Comparison of ENCODE assay signal across 12 mouse cellular contexts in genomic region chr14:46144707-46145106, GRCm38 (mm10).
DNase-seq lines count a peak whose midpoint lies in the region; ATAC-seq and TF ChIP-seq lines count a peak whose summit lies in the region.
"Had no signal": no experiment of that assay in that cellular context is flagged by ENCODE, and none has a peak within 500 bp of the region (broad histone marks: within the 10 kb centered on the region; RNA-seq: fewer than 3 reads in every experiment).

No protein-coding gene starts in this region.

- 0 out of 2 replicates have a peak, but pooled peaks cover 2% of the 10 kb centered on the region for H3K9me3 ChIP-seq in heart, embryonic 13.5 days
- H3K9me3 ChIP-seq: stomach, embryonic 15.5 days had no signal

- no peak overlapping the region for H3ac ChIP-seq in myocyte (ENCODE audit: control insufficient read depth, insufficient read length)

- H3K4me2 ChIP-seq in heart, embryonic 13.5 days, result peak overlapping the region; percentile 48
- H3K4me2 ChIP-seq in myocyte (ENCODE audit: low read depth), result peak overlapping the region; percentile 49
- H3K4me2 ChIP-seq: stomach, embryonic 15.5 days had no signal

- TF ChIP-seq POLR2A in myocyte (IDR thresholded peaks at IDR 0.05; ENCODE audit: insufficient read length, low read depth), result no peak

- H3K27ac ChIP-seq in heart, embryonic 13.5 days (replicated peaks), result peak overlapping the region; percentile 40
- H3K27ac ChIP-seq: macrophage; stomach, embryonic 15.5 days had no signal

- no peak overlapping the region for H3K9ac ChIP-seq in heart, embryonic 13.5 days
- H3K9ac ChIP-seq: stomach, embryonic 15.5 days had no signal

- peaks cover 22% of the 10 kb centered on the region for H3K4me1 ChIP-seq in heart, embryonic 13.5 days
- H3K4me1 ChIP-seq: stomach, embryonic 15.5 days had no signal

- no peak for ATAC-seq in heart, embryonic 13.5 days (ENCODE audit: extremely low read depth, insufficient number of reproducible peaks, low FRiP score, low TSS enrichment)
- no peak for ATAC-seq in cerebellum, adult (ENCODE audit: insufficient number of reproducible peaks, low FRiP score, low TSS enrichment)

- no peaks in the 10 kb centered on the region for H3K36me3 ChIP-seq in heart, embryonic 13.5 days
- no peaks in the 10 kb centered on the region for H3K36me3 ChIP-seq in myocyte (ENCODE audit: control insufficient read depth, insufficient read depth)
- H3K36me3 ChIP-seq: stomach, embryonic 15.5 days had no signal

- 0 out of 2 replicates have a peak, but pooled peaks cover 6% of the 10 kb centered on the region for H3K27me3 ChIP-seq in heart, embryonic 13.5 days (replicated peaks)
- no peaks in the 10 kb centered on the region for H3K27me3 ChIP-seq in myocyte (ENCODE audit: control insufficient read depth, insufficient read depth, insufficient read length)
- H3K27me3 ChIP-seq: stomach, embryonic 15.5 days had no signal

- DNase-seq in adrenal gland, postnatal 14 days, result peak; percentile 12
- DNase-seq in adrenal gland, postnatal 4 days (ENCODE audit: low spot score in 2 of 2), result no peak
- DNase-seq in ovary, adult 18-20 months (ENCODE audit: low spot score), result peak; percentile 7
- DNase-seq in ovary, postnatal 36 days (ENCODE audit: low spot score), result no peak
- DNase-seq in layer of hippocampus, adult 8-10 months (ENCODE audit: low spot score in 2 of 2), result no peak
- DNase-seq: cerebellum, postnatal 10 days; layer of hippocampus, postnatal 36 days had no signal

- WGBS in heart, embryonic 13.5 days, result 28% methylated on average over 6 of the region's 6 CpGs

- H3K79me2 ChIP-seq in myocyte (ENCODE audit: control insufficient read depth, insufficient read depth), result no peaks in the 10 kb centered on the region

- H3K4me3 ChIP-seq in heart, embryonic 13.5 days, result peak overlapping the region; percentile 4; the same call in 1 of the 2 replicates
- H3K4me3 ChIP-seq in myocyte, result no peak overlapping the region
- H3K4me3 ChIP-seq: stomach, embryonic 15.5 days had no signal

TF ChIP-seq in myocyte, 11 proteins besides CTCF, POLR2A, EP300 and RAD21:
- peak; percentile 17 for TF ChIP-seq MAX (IDR thresholded peaks at IDR 0.05; ENCODE audit: low read depth)
- TF ChIP-seq MYOG (IDR thresholded peaks at IDR 0.05; ENCODE audit: control insufficient read depth in 1 of 3, insufficient read depth in 1 of 3, insufficient read length in 2 of 3, low read depth in 2 of 3), result no peak
- no peak for TF ChIP-seq CEBPB (IDR thresholded peaks at IDR 0.05; ENCODE audit: insufficient read depth, poor library complexity, severe bottlenecking)
TF ChIP-seq in myocyte: peak in this region for 1.

Comparison
In these comparisons a context has a peak if more than half of its experiments do, and no peak if none do; other contexts are left out.
1. DNase-seq: peak in adrenal gland, postnatal 14 days (single experiment) and ovary, adult 18-20 months (single experiment); none in adrenal gland, postnatal 4 days (0 of 2), ovary, postnatal 36 days (single experiment) and layer of hippocampus, adult 8-10 months (0 of 2).